Mouse (Mus musculus): ENCODE results near the gene Rgl1. TPM values are rescaled to one million over a fixed set of nuclear protein-coding genes. Genes with fewer than 3 reads are reported as not detected.
A peak's percentile ranks its signal among the peaks of the same experiment; 100 is the strongest.

Gene Rgl1
- polyA plus RNA-seq, 1 experiment from 2014 or later = 23.0 TPM

GRCm38 (mm10) chr1:152624644-152625454, 141.3 kb downstream of the Rgl1 start:
- peak; percentile 83 for DNase-seq (ENCODE audit: low spot score)
- 1% methylated on average over 56 of the region's 61 CpGs for WGBS

DNA sequence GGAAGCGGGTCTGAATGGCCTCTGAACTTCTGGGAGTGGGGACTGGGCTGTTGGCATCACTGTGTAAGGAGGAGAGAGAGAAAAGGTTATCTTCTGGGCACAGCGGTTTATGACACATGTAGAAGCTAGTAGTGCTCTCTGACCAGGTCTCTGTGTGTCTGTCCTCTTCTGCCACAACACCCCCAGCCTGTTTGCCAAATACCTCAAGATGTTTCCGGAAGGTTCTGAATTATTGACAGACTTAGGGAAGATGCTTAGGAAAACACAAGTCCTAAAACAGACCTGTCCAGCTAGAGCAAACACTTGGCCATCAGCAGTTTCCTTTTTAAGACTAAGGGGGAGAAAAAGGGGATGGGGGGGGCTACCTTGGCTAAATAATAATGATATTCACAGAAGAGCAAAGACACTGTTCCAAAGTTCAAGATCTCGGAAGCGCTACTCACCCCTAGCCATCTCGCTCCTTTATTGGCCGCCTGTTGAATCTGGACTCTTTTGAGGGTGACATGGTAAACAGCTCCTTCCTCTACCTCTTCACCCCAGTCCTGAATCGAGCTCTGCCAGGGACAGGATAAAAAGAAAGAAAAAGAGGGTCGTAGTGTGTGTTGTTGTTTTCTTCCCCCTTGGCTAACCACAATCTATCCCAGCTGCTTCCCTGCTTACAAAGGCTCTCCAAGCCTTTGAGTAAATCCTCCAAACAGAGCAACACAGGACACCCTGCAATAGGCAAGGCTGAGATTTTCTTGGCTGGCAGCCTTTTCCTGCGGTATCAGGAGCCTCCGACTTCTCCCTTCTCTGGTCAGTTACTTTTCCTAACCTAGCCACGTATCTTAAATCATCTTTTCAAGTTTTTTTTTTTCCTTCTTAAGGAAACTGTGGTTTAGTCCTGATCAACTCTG, 142.5 kb downstream of the Rgl1 start:
- DNase-seq (ENCODE audit: low spot score) (no peak), ATAC-seq (ENCODE audit: low FRiP score, low TSS enrichment) (no peak)
- Histone ChIP-seq H3K36me3 (ENCODE audit: control insufficient read depth, insufficient read depth, low read length) (no peaks in the 10 kb centered on the region), H3K4me1 (replicated peaks; ENCODE audit: control insufficient read depth, insufficient read depth) (no peaks in the 10 kb centered on the region), H3K4me3 (ENCODE audit: low read depth, low read length) (peak overlapping the region; percentile 68), H3K27me3 (ENCODE audit: control insufficient read depth, insufficient read depth, low read length) (no peaks in the 10 kb centered on the region), H3K9ac (ENCODE audit: low read length) (peak overlapping the region; percentile 74), H3K9me3 (ENCODE audit: control insufficient read depth, low read length) (0 out of 2 replicates have a peak, but pooled peaks cover 3% of the 10 kb centered on the region), H3K4me2 (replicated peaks; ENCODE audit: low read depth) (peak overlapping the region; percentile 77), H3K27ac (replicated peaks) (peak overlapping the region; percentile 75)
- WGBS = 33% methylated on average over 12 of the region's 12 CpGs
- TF ChIP-seq EP300 (optimal IDR thresholded peaks at IDR 0.05) = no peak
- TF ChIP-seq CTCF (IDR thresholded peaks at IDR 0.05; ENCODE audit: low read depth) = no peak

More at GRCm38 (mm10) chr1:152624644-152625454, 141.3 kb downstream of the Rgl1 start:
- Histone ChIP-seq H3K9me3 (ENCODE audit: control insufficient read depth, low read length) (no peaks in the 10 kb centered on the region), H3K27ac (replicated peaks) (peak overlapping the region; percentile 92), H3K36me3 (ENCODE audit: control insufficient read depth, insufficient read depth, low read length) (no peaks in the 10 kb centered on the region), H3K4me1 (replicated peaks; ENCODE audit: control insufficient read depth, insufficient read depth) (no peaks in the 10 kb centered on the region), H3K9ac (ENCODE audit: low read length) (peak overlapping the region; percentile 74), H3K27me3 (ENCODE audit: control insufficient read depth, insufficient read depth, low read length) (no peaks in the 10 kb centered on the region), H3K4me2 (replicated peaks; ENCODE audit: low read depth) (peak overlapping the region; percentile 77), H3K4me3 (ENCODE audit: low read depth, low read length) (peak overlapping the region; percentile 68)
- no peak for TF ChIP-seq EP300 (optimal IDR thresholded peaks at IDR 0.05)
- TF ChIP-seq CTCF (IDR thresholded peaks at IDR 0.05; ENCODE audit: low read depth) = no peak
- ATAC-seq (ENCODE audit: low FRiP score, low TSS enrichment) = peak; percentile 82

DNA sequence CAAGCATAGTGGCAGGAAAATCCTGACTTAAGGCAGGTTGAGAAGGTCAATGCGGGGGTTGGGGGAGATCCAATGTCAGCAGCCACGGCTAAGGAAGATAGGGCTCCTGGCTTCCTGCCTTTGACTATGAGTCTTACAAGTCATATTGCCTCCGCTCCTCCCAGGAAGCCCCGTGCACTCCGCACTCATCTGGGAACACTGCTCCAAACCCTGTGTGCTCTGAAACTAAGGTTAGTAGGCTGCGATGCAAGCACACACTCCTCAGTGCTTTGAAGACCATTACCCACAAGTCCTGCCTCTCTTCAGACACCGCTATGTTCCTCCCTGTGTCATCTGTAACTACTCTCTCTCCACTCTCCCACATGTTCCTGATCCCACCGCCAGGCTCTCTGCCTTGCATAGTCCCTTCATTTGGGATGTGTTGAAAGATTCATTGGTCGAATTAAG, 143.4 kb downstream of the Rgl1 start:
- H3K4me1 ChIP-seq (replicated peaks; ENCODE audit: control insufficient read depth, insufficient read depth) = no peaks in the 10 kb centered on the region; the same call in 1 of the 2 replicates
- no peak overlapping the region; the same call in 1 of the 2 replicates for H3K9ac ChIP-seq (ENCODE audit: low read length)
- 54% methylated on average over 9 of the region's 9 CpGs for WGBS
- ATAC-seq (ENCODE audit: low FRiP score, low TSS enrichment) (no peak), DNase-seq (ENCODE audit: low spot score) (no peak)
- 0 out of 2 replicates have a peak, but pooled peaks cover 5% of the 10 kb centered on the region for H3K9me3 ChIP-seq (ENCODE audit: control insufficient read depth, low read length)
- TF ChIP-seq CTCF (IDR thresholded peaks at IDR 0.05; ENCODE audit: low read depth) (peak; percentile 34), EP300 (optimal IDR thresholded peaks at IDR 0.05) (no peak)
- no peak overlapping the region for H3K27ac ChIP-seq (replicated peaks)
- H3K36me3 ChIP-seq (ENCODE audit: control insufficient read depth, insufficient read depth, low read length) = no peaks in the 10 kb centered on the region
- H3K4me2 ChIP-seq (replicated peaks; ENCODE audit: low read depth) = peak overlapping the region; percentile 77
- no peaks in the 10 kb centered on the region for H3K27me3 ChIP-seq (ENCODE audit: control insufficient read depth, insufficient read depth, low read length)
- H3K4me3 ChIP-seq (ENCODE audit: low read depth, low read length) = peak overlapping the region; percentile 68

- Histone ChIP-seq H3K4me2 (replicated peaks; ENCODE audit: low read depth) (peak overlapping the region; percentile 77), H3K9ac (ENCODE audit: low read length) (no peak overlapping the region), H3K4me1 (replicated peaks; ENCODE audit: control insufficient read depth, insufficient read depth) (no peaks in the 10 kb centered on the region; the same call in none of the 2 replicates), H3K4me3 (ENCODE audit: low read depth, low read length) (no peak overlapping the region), H3K36me3 (ENCODE audit: control insufficient read depth, insufficient read depth, low read length) (no peaks in the 10 kb centered on the region), H3K27ac (replicated peaks) (no peak overlapping the region), H3K27me3 (ENCODE audit: control insufficient read depth, insufficient read depth, low read length) (no peaks in the 10 kb centered on the region), H3K9me3 (ENCODE audit: control insufficient read depth, low read length) (0 out of 2 replicates have a peak, but pooled peaks cover 5% of the 10 kb centered on the region)
- ATAC-seq (ENCODE audit: low FRiP score, low TSS enrichment) = no peak
- no peak for DNase-seq (ENCODE audit: low spot score)
- WGBS = 60% methylated on average over 4 of the region's 4 CpGs
- TF ChIP-seq EP300 (optimal IDR thresholded peaks at IDR 0.05) (no peak), CTCF (IDR thresholded peaks at IDR 0.05; ENCODE audit: low read depth) (no peak)
Observed at GRCm38 (mm10) chr1:152621624-152622023, 144.5 kb downstream of the Rgl1 start.

DNA sequence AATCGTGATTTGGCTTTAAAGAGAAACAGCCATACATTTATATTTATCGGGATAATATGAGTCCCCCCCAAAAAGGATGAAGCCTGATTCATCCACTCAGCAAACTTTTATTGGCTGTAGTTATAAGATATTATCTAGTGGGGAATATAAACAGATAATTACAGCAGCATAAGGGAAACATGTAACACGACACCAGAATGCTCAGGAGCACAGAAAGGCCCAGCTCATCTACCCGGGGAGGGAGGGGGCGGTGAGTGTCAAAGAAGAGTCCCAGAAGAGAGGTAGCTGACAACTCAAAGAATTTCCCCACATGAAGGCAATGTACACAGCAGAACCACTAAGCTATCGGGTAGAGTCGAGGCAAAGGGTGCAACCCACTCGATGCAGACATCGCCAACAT, 146.8 kb downstream of the Rgl1 start:
- DNase-seq (ENCODE audit: low spot score) = no peak
- Histone ChIP-seq H3K9ac (ENCODE audit: low read length) (no peak overlapping the region), H3K4me2 (replicated peaks; ENCODE audit: low read depth) (no peak overlapping the region), H3K27ac (replicated peaks) (no peak overlapping the region), H3K36me3 (ENCODE audit: control insufficient read depth, insufficient read depth, low read length) (no peaks in the 10 kb centered on the region), H3K9me3 (ENCODE audit: control insufficient read depth, low read length) (0 out of 2 replicates have a peak, but pooled peaks cover 5% of the 10 kb centered on the region), H3K4me1 (replicated peaks; ENCODE audit: control insufficient read depth, insufficient read depth) (no peaks in the 10 kb centered on the region; the same call in none of the 2 replicates), H3K4me3 (ENCODE audit: low read depth, low read length) (no peak overlapping the region), H3K27me3 (ENCODE audit: control insufficient read depth, insufficient read depth, low read length) (no peaks in the 10 kb centered on the region)
- TF ChIP-seq CTCF (IDR thresholded peaks at IDR 0.05; ENCODE audit: low read depth) = no peak
- TF ChIP-seq EP300 (optimal IDR thresholded peaks at IDR 0.05) = no peak
- ATAC-seq (ENCODE audit: low FRiP score, low TSS enrichment) = no peak
- 77% methylated on average over 9 of the region's 9 CpGs for WGBS

All from stomach, postnatal 0 days (tissue).